Mouse (Mus musculus): ENCODE measurements at regions not wholly inside any gene's neighbourhood (a gene's known extent, or its start where the extent isn't known, plus 50 kb on each side); places are given as distances from the start of the nearest gene placed in this dataset.

DNA sequence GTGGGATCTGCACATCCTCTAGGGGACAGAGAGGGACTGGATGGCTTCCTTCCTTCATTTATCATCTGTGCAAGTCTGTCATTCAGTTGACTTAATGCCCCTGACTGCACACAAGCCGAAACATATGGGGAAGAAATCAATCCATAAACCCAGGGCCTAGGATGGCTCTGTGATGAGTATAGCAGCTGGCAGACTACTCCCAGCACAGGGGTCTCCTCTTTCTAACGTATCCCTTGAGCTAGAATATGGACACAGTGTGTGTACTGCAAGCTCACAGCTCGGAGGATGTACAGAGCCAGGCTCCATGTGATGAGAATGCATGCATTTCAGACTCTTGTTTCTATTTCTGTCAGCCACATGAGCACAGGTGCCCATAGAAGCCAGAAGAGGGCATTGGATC, 180.3 kb downstream of the Parn start:
- H3K4me1 ChIP-seq (ENCODE audit: control insufficient read depth, insufficient read depth, low read length), result 0 out of 2 replicates have a peak, but pooled peaks cover 2% of the 10 kb centered on the region
- H3K27ac ChIP-seq (ENCODE audit: insufficient read depth, low read length), result no peak overlapping the region
- TF ChIP-seq POLR2A (IDR thresholded peaks at IDR 0.05; ENCODE audit: low read depth, low read length), result no peak
- no peak for TF ChIP-seq CTCF (IDR thresholded peaks at IDR 0.05; ENCODE audit: borderline replicate concordance, insufficient read depth, low read length)
- no peak overlapping the region for H3K4me3 ChIP-seq (ENCODE audit: insufficient read depth, low read length)

DNA sequence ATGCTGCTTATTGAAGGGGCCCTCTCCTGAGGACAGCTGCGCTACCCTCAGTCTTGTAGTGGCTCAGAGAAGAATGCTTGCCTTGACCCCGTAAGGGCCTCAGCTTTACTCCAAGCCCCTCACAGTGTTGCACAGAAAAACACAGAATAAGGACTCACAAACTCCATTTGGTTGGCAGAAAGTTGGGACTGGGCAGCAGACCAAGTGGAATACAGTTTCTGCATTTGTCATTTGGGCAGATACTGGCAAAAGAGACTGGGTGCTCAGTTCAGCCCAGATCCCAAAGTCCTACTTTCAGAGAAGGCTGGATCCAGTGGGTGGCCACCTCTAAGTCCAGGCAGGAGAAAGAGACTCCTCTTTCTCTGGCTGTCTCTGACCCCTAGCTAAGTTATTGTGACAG, 181.4 kb downstream of the Parn start:
- H3K4me3 ChIP-seq (ENCODE audit: insufficient read depth, low read length), result no peak overlapping the region
- H3K4me1 ChIP-seq (ENCODE audit: control insufficient read depth, insufficient read depth, low read length), result 0 out of 2 replicates have a peak, but pooled peaks cover 2% of the 10 kb centered on the region
- H3K27ac ChIP-seq (ENCODE audit: insufficient read depth, low read length), result no peak overlapping the region
- TF ChIP-seq POLR2A (IDR thresholded peaks at IDR 0.05; ENCODE audit: low read depth, low read length) (no peak), CTCF (IDR thresholded peaks at IDR 0.05; ENCODE audit: borderline replicate concordance, insufficient read depth, low read length) (no peak)

DNA sequence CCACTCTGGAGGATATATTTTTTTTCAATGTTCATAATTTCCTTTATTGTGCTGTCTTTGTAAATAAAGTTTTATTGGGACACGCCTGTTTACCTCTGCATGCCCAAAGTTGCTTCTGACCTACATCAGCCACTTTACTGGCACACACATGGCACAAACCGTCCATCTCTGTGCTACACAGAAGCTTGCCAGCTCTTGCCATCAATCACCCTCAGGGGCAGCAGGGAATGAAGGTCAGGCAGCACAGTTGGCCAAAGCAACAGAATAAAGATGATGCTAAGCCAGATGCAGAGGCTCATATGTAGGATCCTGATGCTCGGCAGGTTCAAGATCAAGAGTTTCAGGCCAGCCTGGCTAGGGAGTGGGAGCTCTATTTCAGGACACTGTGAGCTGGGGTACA, 187.7 kb downstream of the Parn start:
- Histone ChIP-seq H3K4me1 (ENCODE audit: control insufficient read depth, insufficient read depth, low read length) (no peaks in the 10 kb centered on the region), H3K27ac (ENCODE audit: insufficient read depth, low read length) (no peak overlapping the region), H3K4me3 (ENCODE audit: insufficient read depth, low read length) (no peak overlapping the region)
- TF ChIP-seq POLR2A (IDR thresholded peaks at IDR 0.05; ENCODE audit: low read depth, low read length) (no peak), CTCF (IDR thresholded peaks at IDR 0.05; ENCODE audit: borderline replicate concordance, insufficient read depth, low read length) (no peak)

DNA sequence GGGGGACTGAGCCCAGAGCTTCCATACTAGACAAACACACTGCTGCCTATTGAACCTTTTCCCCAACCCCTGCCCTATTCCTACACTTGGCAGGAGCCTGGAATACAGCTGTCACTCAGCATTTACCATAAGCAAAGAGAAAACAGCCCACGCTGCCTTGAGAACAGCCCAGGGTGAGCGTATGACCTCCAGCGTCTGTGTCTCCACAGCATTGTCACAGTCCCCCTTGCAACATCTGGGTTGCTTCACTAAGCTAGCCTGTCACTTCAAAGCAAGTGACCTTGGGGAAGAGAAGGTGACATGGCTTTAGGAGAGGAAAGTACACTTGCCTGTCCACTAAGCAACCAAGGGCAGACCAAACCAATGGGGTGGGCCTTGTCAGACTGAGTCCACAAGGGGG, 191.3 kb downstream of the Parn start:
- H3K4me3 ChIP-seq (ENCODE audit: insufficient read depth, low read length), result no peak overlapping the region
- H3K27ac ChIP-seq (ENCODE audit: insufficient read depth, low read length), result no peak overlapping the region
- TF ChIP-seq POLR2A (IDR thresholded peaks at IDR 0.05; ENCODE audit: low read depth, low read length), result no peak
- TF ChIP-seq CTCF (IDR thresholded peaks at IDR 0.05; ENCODE audit: borderline replicate concordance, insufficient read depth, low read length), result no peak
- H3K4me1 ChIP-seq (ENCODE audit: control insufficient read depth, insufficient read depth, low read length), result peaks cover 5% of the 10 kb centered on the region

DNA sequence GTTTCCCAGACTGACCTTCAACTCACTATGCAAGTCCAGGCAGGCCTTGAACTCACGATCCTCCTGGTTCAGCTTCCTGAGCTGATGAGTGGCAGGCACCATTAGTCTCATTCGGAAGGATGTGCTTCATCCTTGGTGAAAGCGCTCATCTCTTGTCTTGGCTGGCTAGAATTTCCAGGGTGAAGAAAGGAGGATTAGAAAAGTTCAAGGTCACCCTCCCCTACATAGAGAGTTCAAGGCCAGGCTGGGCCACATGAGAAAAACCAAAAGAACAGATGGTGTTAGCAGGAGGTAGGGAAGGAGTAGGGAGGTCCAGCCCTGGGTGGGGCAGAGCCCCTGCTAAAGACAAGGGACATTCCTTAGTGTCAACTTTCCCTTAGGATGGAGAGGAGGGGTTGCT, 193.0 kb downstream of the Parn start:
- TF ChIP-seq POLR2A (IDR thresholded peaks at IDR 0.05; ENCODE audit: low read depth, low read length) (no peak), CTCF (IDR thresholded peaks at IDR 0.05; ENCODE audit: borderline replicate concordance, insufficient read depth, low read length) (no peak)
- Histone ChIP-seq H3K4me3 (ENCODE audit: insufficient read depth, low read length) (no peak overlapping the region), H3K4me1 (ENCODE audit: control insufficient read depth, insufficient read depth, low read length) (peaks cover 5% of the 10 kb centered on the region), H3K27ac (ENCODE audit: insufficient read depth, low read length) (peak overlapping the region; percentile 11; the same call in 1 of the 2 replicates)

DNA sequence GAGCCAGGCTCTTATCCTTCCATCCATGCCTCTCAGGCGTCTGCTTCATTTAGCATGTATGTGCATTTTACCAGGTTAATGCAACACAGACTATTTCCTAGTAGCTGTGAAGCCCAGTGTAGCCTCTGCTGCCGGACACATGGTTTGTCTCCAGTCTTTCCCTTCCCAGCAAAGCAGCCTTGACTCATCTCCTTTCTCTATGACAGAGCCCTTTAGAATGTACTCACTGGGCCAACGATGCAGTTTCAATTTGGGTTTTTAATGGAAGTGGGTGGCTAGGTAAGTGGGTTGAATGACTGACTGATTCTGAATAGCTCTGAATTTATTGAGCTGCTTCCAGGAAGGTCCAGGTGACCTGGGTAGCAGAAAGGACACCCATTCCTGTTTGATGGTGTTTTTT, 193.7 kb downstream of the Parn start:
- TF ChIP-seq POLR2A (IDR thresholded peaks at IDR 0.05; ENCODE audit: low read depth, low read length), result no peak
- TF ChIP-seq CTCF (IDR thresholded peaks at IDR 0.05; ENCODE audit: borderline replicate concordance, insufficient read depth, low read length), result no peak
- Histone ChIP-seq H3K4me3 (ENCODE audit: insufficient read depth, low read length) (no peak overlapping the region), H3K4me1 (ENCODE audit: control insufficient read depth, insufficient read depth, low read length) (peaks cover 5% of the 10 kb centered on the region), H3K27ac (ENCODE audit: insufficient read depth, low read length) (peak overlapping the region; percentile 45; the same call in 1 of the 2 replicates)

DNA sequence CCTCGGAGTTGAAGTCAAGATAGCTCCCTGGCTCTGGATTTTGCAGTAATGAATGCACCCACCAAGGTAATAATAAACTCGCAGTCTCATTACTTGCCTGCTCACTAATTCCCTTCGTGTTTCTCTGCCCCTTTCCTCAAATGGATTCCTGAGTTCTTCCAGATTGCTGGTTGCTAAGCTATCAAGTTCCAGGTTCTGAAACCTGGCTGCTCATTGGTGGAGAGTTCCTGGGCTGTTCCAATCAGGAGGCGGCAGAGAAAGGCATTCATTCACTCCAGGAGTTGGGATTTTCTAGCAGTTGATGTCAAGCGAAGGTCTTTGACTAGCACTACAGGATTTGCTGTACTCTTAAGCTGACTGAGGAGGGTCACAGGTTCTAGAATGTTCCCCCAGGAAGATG, 200.8 kb downstream of the Parn start:
- TF ChIP-seq POLR2A (IDR thresholded peaks at IDR 0.05; ENCODE audit: low read depth, low read length) (no peak), CTCF (IDR thresholded peaks at IDR 0.05; ENCODE audit: borderline replicate concordance, insufficient read depth, low read length) (no peak)
- H3K4me3 ChIP-seq (ENCODE audit: insufficient read depth, low read length), result no peak overlapping the region

More for the DNA sequence above, 200.8 kb downstream of the Parn start:
- no peak overlapping the region for H3K27ac ChIP-seq (ENCODE audit: insufficient read depth, low read length)
- no peaks in the 10 kb centered on the region for H3K4me1 ChIP-seq (ENCODE audit: control insufficient read depth, insufficient read depth, low read length)
